Mouse (Mus musculus): Measurements from ENCODE around the gene Exosc1. TPM values are rescaled to one million over a fixed set of nuclear protein-coding genes. Genes with fewer than 3 reads are reported as not detected.

Gene Exosc1
- total RNA-seq, 4 experiments from 2014 or later: 26.0 to 31.7 (median 29.0) TPM

DNA sequence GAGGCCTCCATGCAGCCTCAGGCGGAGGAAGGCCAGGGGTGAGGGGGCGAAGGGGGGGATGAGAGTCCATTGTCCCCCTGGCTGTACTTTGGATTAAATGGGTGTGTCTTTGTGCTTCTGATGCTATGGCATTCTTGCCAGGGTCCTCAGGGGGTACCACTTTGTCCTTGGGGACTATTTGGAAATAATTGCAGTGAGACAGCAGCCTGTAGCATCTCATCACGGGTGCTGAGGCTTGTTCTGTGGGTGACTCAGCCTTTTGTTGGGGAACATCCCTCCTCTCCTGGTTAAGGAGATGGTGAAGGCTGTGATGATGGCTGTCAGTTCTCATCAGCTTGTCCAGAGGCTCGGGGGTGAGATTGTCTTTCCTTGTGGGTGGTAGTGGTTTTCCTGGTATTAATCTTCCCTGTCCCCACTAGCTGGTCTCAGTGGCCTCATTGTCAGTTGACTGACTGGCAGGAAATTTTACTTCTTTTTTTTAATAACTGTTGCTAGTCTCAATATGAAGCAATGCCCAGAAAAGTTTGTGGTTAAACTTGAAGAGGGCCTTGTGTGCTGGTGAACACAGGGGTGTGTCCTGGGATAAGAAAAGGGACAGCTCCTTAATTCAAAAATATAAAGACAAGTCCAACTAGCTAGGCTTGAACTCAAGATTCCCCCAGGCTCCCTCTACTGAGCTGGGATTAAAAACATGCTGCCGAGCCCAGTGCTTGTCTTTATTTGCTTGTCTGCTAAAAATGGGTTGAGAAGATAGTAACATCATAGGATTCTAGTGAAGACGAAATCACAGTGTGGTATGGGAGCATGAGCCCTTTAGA, 19.2 kb downstream of the Exosc1 start:
- DNase-seq (ENCODE audit: low spot score in 2 of 2): no peak

- DNase-seq (ENCODE audit: low spot score in 2 of 2): peak in 1 of 2 experiments; percentile 17
Observed at GRCm38 (mm10) chr19:41912121-41913080, 20.8 kb downstream of the Exosc1 start.

DNA sequence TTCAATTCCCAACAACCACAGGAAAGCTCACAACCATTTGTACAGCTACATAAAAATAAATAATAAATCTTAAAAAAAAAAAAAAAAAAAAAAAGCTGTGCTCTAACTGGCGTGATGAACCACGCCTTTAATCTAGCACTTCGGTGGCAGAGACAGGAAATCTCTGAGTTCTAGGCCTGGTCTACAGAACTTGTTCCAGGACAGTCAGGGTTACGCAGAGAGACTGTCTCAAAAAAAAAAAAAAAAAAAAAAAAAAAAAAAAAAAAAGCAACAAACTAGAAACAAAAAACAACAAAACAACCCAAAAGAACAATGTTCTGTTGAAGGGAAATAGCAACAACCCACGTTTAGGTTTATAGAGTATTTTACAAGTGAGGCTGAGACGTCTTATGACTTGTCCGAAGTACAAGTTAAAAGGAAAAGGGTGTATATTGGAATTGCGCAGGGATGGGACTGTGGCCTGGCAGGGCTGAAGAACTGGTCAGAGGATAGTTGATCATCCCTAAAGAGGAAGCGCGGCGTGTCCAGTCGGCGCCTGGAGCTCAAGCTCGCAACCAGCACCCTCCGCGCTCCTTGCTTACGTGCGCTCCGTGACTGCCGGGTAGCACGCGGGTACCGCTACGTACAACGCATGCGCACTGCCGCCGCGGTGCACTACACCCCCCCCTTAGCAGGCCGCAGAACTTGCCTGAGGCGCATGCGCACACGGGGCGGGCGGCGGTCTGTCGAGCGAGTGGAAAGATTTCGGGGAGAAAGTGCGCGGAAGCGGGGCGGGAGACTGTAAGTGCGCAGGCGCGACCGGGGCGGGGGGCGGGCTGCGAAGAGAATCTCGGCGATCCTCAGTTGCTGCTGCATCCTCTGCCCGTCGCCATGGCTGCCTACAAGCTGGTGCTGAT, 21.8 kb downstream of the Exosc1 start, which contains the start of gene Pgam1:
Gene Pgam1 (plus strand): TSS at position 746 of the 896 bp plus-strand sequence.
- DNase-seq (ENCODE audit: low spot score in 2 of 2): peak; percentile 88 to 93

DNA sequence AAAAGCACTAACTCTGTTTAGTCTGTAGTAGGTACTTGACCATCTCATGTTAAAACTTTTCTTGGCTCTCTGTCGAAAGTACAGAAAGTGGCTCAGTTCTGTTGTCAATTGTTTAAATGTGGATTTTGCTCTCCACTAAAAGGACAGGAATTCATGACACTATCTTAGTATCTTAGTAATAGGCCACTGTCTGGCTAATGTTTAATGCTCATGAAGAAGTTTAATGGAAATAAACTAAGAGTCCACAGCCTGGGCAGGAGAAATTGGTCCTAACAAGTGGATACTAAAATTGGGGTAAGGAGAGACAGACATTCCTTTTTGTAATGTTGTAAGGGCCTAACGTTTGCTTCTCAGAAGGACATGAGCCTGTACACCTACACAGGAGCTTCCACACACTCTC, 22.8 kb downstream of the Exosc1 start:
- no peak for DNase-seq (ENCODE audit: low spot score in 2 of 2)

GRCm38 (mm10) chr19:41908736-41909135, 24.5 kb downstream of the Exosc1 start:
- DNase-seq (ENCODE audit: low spot score in 2 of 2): no peak

DNA sequence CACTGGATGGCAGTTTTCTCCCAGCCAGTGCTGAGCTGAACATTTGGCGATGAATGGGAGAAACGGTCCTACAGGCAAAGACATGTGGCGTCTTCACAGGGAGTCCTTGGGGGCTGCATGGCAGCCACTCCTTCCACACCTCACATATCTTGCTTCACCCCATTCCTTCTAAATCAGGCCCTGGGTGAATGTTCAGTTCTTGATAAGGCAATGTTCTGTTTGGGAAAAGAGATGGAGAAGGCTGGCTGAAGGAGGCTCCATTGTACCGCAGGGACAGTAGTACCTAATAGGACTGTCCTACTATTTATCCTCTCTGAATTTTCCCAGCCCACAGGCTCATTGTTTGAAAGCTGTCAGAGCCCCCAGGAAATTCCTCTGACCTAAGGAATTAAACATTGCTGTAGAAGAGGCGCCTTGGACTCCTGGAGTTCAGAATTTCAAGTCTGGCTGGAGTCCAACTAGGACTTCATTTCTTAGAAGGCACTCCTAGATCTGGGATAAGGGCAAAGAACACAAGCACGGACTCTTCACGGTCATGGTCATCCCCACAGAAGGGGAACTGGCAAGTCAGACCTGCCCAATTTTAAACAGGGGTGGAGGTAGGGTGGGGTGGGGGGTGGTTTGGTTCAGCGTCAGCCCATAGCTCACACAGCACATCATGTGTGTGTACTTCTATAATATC, 26.0 kb downstream of the Exosc1 start:
- DNase-seq (ENCODE audit: low spot score in 2 of 2): no peak

DNA sequence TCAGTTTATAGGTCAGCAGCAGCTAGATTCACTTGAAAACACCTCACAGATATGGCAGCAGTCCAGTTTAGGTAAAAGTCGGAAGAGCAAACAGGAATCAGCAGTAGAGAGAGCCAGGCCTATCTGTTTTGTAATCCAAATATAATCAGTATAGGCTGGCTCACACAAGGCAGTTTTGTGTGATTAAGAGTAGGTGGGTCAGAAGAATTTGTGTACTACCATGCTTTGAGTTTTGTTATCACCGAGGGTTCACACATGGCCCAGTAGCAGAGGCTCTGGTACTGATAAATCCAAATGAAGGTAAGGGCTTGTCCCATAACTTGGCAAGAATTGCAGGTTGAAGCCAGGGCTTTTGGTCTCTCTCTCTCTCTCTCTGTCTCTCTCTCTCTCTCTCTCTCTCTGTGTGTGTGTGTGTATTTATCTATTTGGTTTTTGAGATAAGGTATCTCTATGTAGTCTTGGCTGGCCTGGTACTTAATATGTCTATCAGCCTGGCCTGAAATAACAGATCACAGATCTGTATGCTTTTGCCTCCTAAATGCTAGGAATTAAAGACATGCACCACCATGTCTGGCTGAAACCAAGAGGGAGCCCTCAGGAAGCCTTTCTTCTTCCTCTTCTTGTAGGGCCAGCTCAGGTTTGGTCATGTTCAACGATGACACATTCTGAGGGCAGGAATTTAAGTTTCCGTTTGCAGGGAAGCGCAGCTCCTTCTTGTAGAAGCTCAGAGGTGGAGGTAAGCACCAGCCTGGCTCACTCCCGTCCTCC, 26.7 kb downstream of the Exosc1 start:
- no peak for DNase-seq (ENCODE audit: low spot score in 2 of 2)

GRCm38 (mm10) chr19:41905246-41905645, 28.0 kb downstream of the Exosc1 start:
- no peak for DNase-seq (ENCODE audit: low spot score in 2 of 2)

- DNase-seq (ENCODE audit: low spot score in 2 of 2): no peak
Observed at GRCm38 (mm10) chr19:41902848-41903593, 30.2 kb downstream of the Exosc1 start.

GRCm38 (mm10) chr19:41901696-41902095, 31.5 kb downstream of the Exosc1 start:
- no peak for DNase-seq (ENCODE audit: low spot score in 2 of 2)

DNA sequence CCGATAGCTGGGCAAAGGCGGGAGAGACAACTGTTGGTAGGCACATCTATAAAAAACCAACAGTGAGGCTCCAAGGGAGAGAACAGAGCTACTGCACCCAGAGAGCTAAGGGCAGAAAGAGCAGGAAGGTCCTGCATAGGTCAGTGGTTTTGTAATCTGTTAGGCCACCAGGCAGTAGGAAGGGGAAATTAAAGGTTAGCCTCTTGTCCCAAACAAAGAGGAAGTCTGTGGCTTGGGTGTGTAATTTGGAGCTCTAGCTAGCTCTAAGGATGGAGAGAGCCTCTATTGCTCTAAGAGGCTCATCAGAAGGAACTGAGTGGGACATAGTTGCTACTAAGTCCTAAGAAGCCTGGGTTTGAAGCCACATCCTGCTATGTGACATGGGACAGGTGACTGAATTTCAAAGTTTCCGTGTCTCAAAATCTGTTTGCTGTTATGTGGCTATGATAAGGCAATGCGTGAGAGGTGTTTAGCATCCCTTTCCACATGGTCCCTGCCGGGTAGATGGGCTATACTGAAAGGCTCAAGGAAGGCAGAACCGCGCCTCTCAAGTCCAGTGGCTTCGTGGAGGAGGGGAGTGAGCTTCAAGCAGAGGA, 32.6 kb downstream of the Exosc1 start:
- no peak for DNase-seq (ENCODE audit: low spot score in 2 of 2)

DNA sequence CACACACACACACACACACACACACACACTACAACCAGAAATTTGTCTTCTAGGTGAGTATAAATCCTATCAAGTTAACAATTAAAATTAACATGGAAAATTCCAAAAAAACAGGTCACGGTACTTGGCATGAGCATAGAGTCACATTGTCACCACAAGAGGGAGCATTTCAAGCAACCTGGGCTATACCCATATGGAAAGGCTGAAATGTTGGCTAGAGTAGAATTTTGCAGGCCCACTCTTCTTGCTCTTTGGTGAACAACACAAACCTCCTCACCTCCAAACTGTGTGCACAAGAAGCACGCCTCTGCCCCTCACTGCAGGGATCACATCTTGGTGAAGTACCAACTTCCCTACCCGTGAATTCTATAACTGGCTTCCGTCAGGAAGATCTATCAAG, 34.4 kb downstream of the Exosc1 start:
- no peak for DNase-seq (ENCODE audit: low spot score in 2 of 2)

- no peak for DNase-seq (ENCODE audit: low spot score in 2 of 2)
Observed at GRCm38 (mm10) chr19:41896319-41896711, 36.9 kb downstream of the Exosc1 start.

DNA sequence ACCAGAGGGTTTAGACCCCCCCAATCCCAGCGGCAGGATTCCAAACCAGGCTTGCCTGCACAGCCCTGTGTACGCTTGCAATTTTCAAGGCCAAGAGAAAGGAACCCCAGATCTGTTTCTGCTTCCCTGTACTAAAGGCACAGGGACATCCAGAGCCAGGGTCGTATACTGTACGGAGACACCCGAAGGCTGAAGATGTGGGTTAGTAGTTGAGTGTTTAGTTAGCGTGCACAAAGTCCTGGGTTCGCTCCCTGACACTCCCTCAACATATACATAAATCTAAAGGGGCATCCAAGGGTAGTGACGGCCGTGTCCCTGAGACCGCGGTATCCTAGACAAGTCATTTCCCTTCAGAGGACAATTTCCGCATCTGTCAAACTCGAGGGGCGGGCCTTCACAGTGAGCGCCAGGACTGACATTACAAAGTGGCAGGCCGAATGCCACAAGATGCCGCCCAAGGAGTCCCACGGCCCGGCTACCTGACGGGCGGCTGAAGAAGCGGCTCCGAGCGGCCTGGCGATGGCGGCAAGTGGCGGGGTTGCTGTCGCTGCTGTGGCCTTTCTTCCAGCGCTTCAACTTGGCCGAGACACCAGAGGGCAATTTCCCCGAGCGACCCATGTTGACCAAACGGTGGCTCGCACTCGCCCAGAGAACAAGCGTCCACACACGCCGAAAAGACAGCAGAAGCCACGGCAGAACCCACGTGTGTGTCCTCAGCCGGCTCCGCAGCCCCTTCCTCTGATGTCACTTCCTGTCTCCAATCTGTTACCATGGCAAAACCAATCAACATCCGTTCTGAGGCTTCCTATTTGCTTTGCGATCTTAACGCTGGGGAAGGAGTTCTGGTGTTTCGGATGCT, 37.5 kb downstream of the Exosc1 start, which contains the start of gene Rrp12:
Gene Rrp12 (minus strand): TSS at position 714 of the 859 bp plus-strand sequence.
- DNase-seq (ENCODE audit: low spot score in 2 of 2): peak; percentile 53 to 86

- DNase-seq (ENCODE audit: low spot score in 2 of 2): no peak
Observed at GRCm38 (mm10) chr19:41894959-41895358, 38.3 kb downstream of the Exosc1 start.

- DNase-seq (ENCODE audit: low spot score in 2 of 2): no peak
Observed at GRCm38 (mm10) chr19:41888191-41888590, 45.0 kb downstream of the Exosc1 start.

GRCm38 (mm10) chr19:41883882-41884281, 49.3 kb downstream of the Exosc1 start:
- no peak for DNase-seq (ENCODE audit: low spot score in 2 of 2)

Data from left cerebral cortex, adult 8-10 months (tissue).